Mouse (Mus musculus) lung, postnatal 0 days (tissue): ENCODE results near the gene Ddb2.
A peak's percentile ranks its signal among the peaks of the same experiment; 100 is the strongest.

ENCODE experiments used
- CTCF ChIP-seq: IDR thresholded peaks from 2 replicates; pipeline ENCODE4 v1.5.1; 2016; ENCODE audit warnings: antibody characterized with exemption, mild to moderate bottlenecking
- EP300 ChIP-seq: IDR thresholded peaks from 2 replicates; pipeline ENCODE4 v1.6.1; 2016; ENCODE audit warnings: antibody characterized with exemption, mild to moderate bottlenecking, control low read depth

GRCm38 (mm10) chr2:91237511-91238080 lies 814 bp upstream of the Ddb2 start:
- TF ChIP-seq CTCF (peak; percentile 52; the same call in 1 of the 2 replicates), EP300 (peak; percentile 6; the same call in 1 of the 2 replicates)
